Mouse (Mus musculus): ENCODE data around the gene Gm20388. TPM values are rescaled to one million over a fixed set of nuclear protein-coding genes. Genes with fewer than 3 reads are reported as not detected.

Gm20388 gene
- polyA plus RNA-seq, 1 experiment from 2014 or later: not detected

DNA sequence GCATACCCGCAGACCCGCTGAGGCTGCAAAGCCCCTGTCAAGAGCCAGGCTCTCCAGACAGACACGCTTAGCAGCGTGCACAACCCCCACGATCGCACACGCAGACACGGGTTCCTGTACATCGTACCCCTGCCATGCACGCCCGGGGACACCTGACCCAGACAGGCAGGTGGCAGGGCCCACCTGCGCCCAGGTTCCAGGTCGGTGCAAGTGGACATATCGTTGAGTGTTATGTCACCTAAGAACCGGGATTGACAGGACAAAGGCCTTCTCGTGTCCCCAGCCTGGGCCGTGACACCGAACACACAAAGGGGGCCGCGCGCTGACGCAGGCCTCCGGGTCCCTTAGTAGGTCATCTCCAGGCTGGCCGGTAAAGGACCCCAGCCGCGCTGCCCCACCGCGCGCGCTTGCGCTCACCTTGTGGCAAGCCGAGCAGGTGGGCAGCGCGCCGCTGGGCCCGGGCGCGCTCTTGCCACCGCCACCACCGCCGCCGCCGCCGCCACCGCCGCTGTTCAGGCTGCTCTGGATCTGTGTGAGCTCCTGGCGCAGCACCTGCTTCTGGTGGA, 1740.8 kb downstream of the Gm20388 start:
- Histone ChIP-seq H3K27me3 (ENCODE audit: control insufficient read depth, insufficient read depth, low read length) (no peaks in the 10 kb centered on the region), H3K9ac (ENCODE audit: low read length) (peak overlapping the region; percentile 70), H3K36me3 (ENCODE audit: control insufficient read depth, insufficient read depth, low read length) (no peaks in the 10 kb centered on the region), H3K27ac (replicated peaks; ENCODE audit: low read depth, low read length) (no peak overlapping the region), H3K4me2 (ENCODE audit: low read depth, severe bottlenecking) (peak overlapping the region; percentile 98), H3K9me3 (ENCODE audit: control insufficient read depth, low read length) (no peaks in the 10 kb centered on the region), H3K4me1 (ENCODE audit: control insufficient read depth, insufficient read depth, low read length) (peaks cover 21% of the 10 kb centered on the region), H3K4me3 (ENCODE audit: low read depth, low read length) (peak overlapping the region; percentile 59)
- DNase-seq (ENCODE audit: low spot score): no peak
- ATAC-seq (ENCODE audit: insufficient number of reproducible peaks, low FRiP score, low TSS enrichment, low read depth): no peak
- WGBS: 19% methylated on average over 41 of the region's 47 CpGs

DNA sequence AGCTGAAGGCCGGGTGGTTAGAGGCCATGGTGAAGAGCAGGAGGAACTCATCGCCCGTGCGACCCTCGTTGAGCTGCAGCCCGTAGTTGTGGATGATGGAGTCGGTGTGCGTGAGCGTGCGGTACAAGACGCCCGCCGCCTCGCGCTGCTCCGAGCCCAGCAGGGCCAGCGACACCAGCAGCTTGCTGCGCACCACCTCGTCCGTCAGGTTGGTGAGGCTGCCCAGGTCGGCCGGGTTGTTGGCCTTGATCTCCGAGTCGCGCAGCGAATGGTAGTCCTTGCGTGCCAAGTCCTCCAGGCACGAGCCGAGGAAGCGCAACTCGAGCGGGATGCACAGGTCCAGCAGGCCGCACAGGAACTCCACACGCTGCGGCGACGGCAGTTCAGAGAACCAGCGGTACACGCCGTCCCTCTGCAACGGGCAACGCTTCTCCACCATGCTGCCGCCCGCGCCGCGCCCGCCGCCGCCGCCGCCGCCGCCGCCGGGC, 1741.3 kb downstream of the Gm20388 start:
- WGBS: under 1% methylated on average over 43 of the region's 56 CpGs
- no peaks in the 10 kb centered on the region for H3K9me3 ChIP-seq (ENCODE audit: control insufficient read depth, low read length)
- H3K4me3 ChIP-seq (ENCODE audit: low read depth, low read length): peak overlapping the region; percentile 59
- no peaks in the 10 kb centered on the region for H3K36me3 ChIP-seq (ENCODE audit: control insufficient read depth, insufficient read depth, low read length)
- peaks cover 21% of the 10 kb centered on the region for H3K4me1 ChIP-seq (ENCODE audit: control insufficient read depth, insufficient read depth, low read length)
- H3K9ac ChIP-seq (ENCODE audit: low read length): peak overlapping the region; percentile 70
- ATAC-seq (ENCODE audit: insufficient number of reproducible peaks, low FRiP score, low TSS enrichment, low read depth) (no peak), DNase-seq (ENCODE audit: low spot score) (peak; percentile 71)
- peak overlapping the region; percentile 98 for H3K4me2 ChIP-seq (ENCODE audit: low read depth, severe bottlenecking)
- H3K27ac ChIP-seq (replicated peaks; ENCODE audit: low read depth, low read length): no peak overlapping the region
- H3K27me3 ChIP-seq (ENCODE audit: control insufficient read depth, insufficient read depth, low read length): no peaks in the 10 kb centered on the region

DNA sequence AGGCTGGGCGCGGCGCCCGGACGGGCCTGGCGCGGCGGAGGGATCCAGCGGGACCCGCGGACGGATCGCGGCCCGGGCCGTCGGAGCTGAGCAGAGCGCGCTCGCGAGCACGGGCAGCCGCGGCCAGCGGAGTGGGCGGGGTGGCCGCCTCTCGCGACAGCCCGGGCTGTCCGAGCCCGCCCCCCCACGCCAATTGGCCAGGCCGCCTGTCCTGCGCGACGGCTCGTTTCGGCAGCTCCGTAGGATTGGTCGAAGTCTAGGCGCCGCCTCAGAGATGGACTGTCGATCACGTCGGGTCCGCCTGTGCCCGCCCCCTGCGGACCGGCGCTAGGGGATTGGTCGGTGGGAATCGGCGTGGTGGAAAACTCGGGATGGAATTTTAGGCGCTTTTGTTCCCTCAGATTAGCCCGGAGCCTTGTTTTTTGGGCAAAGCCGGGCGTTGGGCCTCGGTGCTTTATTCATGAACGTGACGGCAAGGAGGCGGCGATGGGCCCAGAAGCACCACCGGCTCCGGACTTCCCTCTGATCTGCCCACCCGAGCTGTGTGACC, 1742.2 kb downstream of the Gm20388 start, which contains the start of gene Zcchc14:
TSS of gene Zcchc14 (minus strand) at position 128 of the 550 bp plus-strand sequence.
- Histone ChIP-seq H3K4me3 (ENCODE audit: low read depth, low read length) (peak within 1 kb of the TSS; percentile 68), H3K4me1 (ENCODE audit: control insufficient read depth, insufficient read depth, low read length) (peaks cover 21% of the 10 kb centered on the region), H3K27ac (replicated peaks; ENCODE audit: low read depth, low read length) (peak within 1 kb of the TSS; percentile 90), H3K9me3 (ENCODE audit: control insufficient read depth, low read length) (no peaks in the 10 kb centered on the region), H3K27me3 (ENCODE audit: control insufficient read depth, insufficient read depth, low read length) (no peaks in the 10 kb centered on the region), H3K4me2 (ENCODE audit: low read depth, severe bottlenecking) (peak within 1 kb of the TSS; percentile 98), H3K36me3 (ENCODE audit: control insufficient read depth, insufficient read depth, low read length) (no peaks in the 10 kb centered on the region), H3K9ac (ENCODE audit: low read length) (peak within 1 kb of the TSS; percentile 86)
- DNase-seq (ENCODE audit: low spot score): peak; percentile 97
- WGBS: under 1% methylated on average over 63 of the region's 67 CpGs
- peak; percentile 96 for ATAC-seq (ENCODE audit: insufficient number of reproducible peaks, low FRiP score, low TSS enrichment, low read depth)

DNA sequence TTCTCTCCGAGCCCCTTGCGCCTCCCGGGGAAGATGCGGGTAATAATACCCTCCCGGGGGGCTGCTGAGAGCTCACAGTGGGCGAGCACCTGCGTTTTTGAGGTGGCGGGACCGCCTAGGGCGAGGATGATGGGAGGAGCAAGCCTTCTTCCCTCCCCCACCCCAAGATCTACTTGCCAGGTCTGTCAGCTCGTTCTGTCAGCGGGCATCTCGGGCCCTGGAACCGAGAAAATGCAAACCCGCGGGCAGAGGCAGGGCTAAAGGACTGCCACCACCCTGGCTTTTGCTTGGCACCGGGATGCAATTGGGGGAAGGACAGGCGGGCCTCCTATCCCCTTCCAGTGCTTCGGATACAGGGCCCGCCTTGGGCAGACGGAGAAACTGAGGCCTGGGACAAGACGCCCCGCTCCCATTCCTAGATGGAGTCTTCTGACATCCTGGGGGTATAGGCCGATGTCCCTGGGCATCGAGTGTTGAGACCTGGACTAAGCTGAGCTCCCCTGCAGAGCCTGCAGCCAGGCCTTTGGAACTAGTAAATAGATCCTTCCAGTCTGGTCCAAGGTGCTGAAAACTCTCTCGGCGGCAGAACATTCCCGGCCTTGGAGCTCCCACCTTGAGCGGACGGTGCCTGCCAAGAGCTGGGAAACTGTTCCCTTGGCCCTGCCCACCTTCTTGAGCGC, 1742.8 kb downstream of the Gm20388 start:
- Histone ChIP-seq H3K9me3 (ENCODE audit: control insufficient read depth, low read length) (no peaks in the 10 kb centered on the region), H3K9ac (ENCODE audit: low read length) (peak overlapping the region; percentile 86), H3K27me3 (ENCODE audit: control insufficient read depth, insufficient read depth, low read length) (no peaks in the 10 kb centered on the region), H3K27ac (replicated peaks; ENCODE audit: low read depth, low read length) (peak overlapping the region; percentile 90), H3K36me3 (ENCODE audit: control insufficient read depth, insufficient read depth, low read length) (no peaks in the 10 kb centered on the region), H3K4me3 (ENCODE audit: low read depth, low read length) (peak overlapping the region; percentile 68), H3K4me1 (ENCODE audit: control insufficient read depth, insufficient read depth, low read length) (peaks cover 21% of the 10 kb centered on the region), H3K4me2 (ENCODE audit: low read depth, severe bottlenecking) (peak overlapping the region; percentile 92)
- ATAC-seq (ENCODE audit: insufficient number of reproducible peaks, low FRiP score, low TSS enrichment, low read depth) (no peak), DNase-seq (ENCODE audit: low spot score) (peak; percentile 61)
- 1% methylated on average over 31 of the region's 31 CpGs for WGBS

DNA sequence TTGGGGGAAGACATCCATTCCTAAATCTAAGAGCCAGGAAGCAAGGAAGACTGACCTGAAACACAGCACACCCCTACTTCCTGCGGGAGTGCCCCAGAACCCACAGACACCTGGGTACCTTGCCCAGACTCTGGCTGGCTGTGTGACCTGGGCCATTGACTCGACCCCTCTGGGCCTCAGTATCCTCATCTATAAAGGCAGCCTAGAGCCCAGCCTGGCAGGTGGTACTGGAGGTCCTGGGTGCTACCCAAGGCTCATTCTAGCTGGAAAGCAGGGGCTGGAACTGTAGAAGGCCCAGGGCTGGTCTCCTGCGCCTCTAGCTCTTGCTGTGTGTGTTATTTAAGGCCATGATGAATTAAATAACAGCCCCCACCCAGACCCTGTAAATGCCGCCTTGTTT, 1743.5 kb downstream of the Gm20388 start:
- 83% methylated on average over 4 of the region's 4 CpGs for WGBS
- Histone ChIP-seq H3K4me3 (ENCODE audit: low read depth, low read length) (no peak overlapping the region), H3K4me2 (ENCODE audit: low read depth, severe bottlenecking) (peak overlapping the region; percentile 92; the same call in 1 of the 2 replicates), H3K36me3 (ENCODE audit: control insufficient read depth, insufficient read depth, low read length) (no peaks in the 10 kb centered on the region), H3K9ac (ENCODE audit: low read length) (no peak overlapping the region), H3K9me3 (ENCODE audit: control insufficient read depth, low read length) (no peaks in the 10 kb centered on the region), H3K4me1 (ENCODE audit: control insufficient read depth, insufficient read depth, low read length) (peaks cover 21% of the 10 kb centered on the region), H3K27me3 (ENCODE audit: control insufficient read depth, insufficient read depth, low read length) (no peaks in the 10 kb centered on the region), H3K27ac (replicated peaks; ENCODE audit: low read depth, low read length) (no peak overlapping the region)
- ATAC-seq (ENCODE audit: insufficient number of reproducible peaks, low FRiP score, low TSS enrichment, low read depth) (no peak), DNase-seq (ENCODE audit: low spot score) (no peak)

DNA sequence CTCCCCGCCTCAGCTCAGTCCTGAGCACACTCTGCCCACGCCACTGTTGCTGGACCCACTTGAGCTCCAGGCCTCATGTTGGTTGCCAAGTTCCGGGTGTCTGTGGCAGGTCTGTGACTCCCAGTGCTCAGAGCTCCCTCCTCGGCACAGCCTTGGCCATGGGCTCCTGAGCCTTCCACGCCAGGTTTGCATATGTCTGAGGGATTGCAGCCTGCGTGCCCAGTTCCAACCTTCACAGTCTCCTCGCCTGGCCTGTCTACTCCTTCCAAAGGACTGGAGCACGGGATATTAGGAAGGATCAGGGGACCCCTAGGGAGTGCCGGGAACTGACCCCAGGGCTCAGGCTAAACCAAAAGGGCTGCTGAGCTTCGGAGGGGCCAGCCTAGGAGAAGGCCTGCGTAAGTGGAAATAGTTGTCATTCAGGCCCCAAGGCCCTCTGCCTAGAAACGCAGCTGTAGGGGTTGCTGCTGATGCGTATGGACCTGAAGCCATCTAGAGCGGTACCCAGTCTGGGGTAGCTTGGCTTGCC, 1744.4 kb downstream of the Gm20388 start:
- H3K4me1 ChIP-seq (ENCODE audit: control insufficient read depth, insufficient read depth, low read length): peaks cover 15% of the 10 kb centered on the region
- H3K4me3 ChIP-seq (ENCODE audit: low read depth, low read length): no peak overlapping the region
- no peak for ATAC-seq (ENCODE audit: insufficient number of reproducible peaks, low FRiP score, low TSS enrichment, low read depth)
- no peaks in the 10 kb centered on the region for H3K27me3 ChIP-seq (ENCODE audit: control insufficient read depth, insufficient read depth, low read length)
- no peak overlapping the region for H3K9ac ChIP-seq (ENCODE audit: low read length)
- WGBS: 77% methylated on average over 14 of the region's 14 CpGs
- DNase-seq (ENCODE audit: low spot score): no peak
- H3K4me2 ChIP-seq (ENCODE audit: low read depth, severe bottlenecking): no peak overlapping the region
- no peaks in the 10 kb centered on the region for H3K36me3 ChIP-seq (ENCODE audit: control insufficient read depth, insufficient read depth, low read length)
- H3K9me3 ChIP-seq (ENCODE audit: control insufficient read depth, low read length): no peaks in the 10 kb centered on the region
- no peak overlapping the region for H3K27ac ChIP-seq (replicated peaks; ENCODE audit: low read depth, low read length)

DNA sequence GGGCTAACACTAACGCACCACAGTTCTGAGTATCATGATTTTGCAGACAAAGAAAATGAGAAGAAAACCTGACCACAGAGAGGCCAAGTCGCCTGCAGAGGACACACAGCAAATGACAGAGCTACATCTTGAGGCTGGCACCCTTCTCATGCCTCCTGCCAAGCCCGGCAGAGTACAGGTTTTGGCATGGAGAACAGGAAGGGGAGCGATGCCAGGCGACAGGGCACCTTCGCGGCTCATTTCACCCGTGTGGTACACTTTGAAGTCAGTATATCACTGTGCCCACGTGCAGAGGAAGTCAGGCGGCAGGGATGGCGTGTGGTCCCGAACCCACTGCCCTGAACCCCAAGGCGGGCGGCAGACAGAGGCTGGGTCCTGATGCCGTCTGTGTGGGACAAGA, 1750.0 kb downstream of the Gm20388 start:
- no peak overlapping the region for H3K4me3 ChIP-seq (ENCODE audit: low read depth, low read length)
- no peak for DNase-seq (ENCODE audit: low spot score)
- peaks cover 5% of the 10 kb centered on the region for H3K4me1 ChIP-seq (ENCODE audit: control insufficient read depth, insufficient read depth, low read length)
- WGBS: 82% methylated on average over 15 of the region's 15 CpGs
- H3K27me3 ChIP-seq (ENCODE audit: control insufficient read depth, insufficient read depth, low read length): no peaks in the 10 kb centered on the region
- no peak overlapping the region for H3K4me2 ChIP-seq (ENCODE audit: low read depth, severe bottlenecking)
- H3K9ac ChIP-seq (ENCODE audit: low read length): no peak overlapping the region
- no peaks in the 10 kb centered on the region for H3K9me3 ChIP-seq (ENCODE audit: control insufficient read depth, low read length)
- no peak for ATAC-seq (ENCODE audit: insufficient number of reproducible peaks, low FRiP score, low TSS enrichment, low read depth)
- H3K36me3 ChIP-seq (ENCODE audit: control insufficient read depth, insufficient read depth, low read length): no peaks in the 10 kb centered on the region
- no peak overlapping the region for H3K27ac ChIP-seq (replicated peaks; ENCODE audit: low read depth, low read length)

DNA sequence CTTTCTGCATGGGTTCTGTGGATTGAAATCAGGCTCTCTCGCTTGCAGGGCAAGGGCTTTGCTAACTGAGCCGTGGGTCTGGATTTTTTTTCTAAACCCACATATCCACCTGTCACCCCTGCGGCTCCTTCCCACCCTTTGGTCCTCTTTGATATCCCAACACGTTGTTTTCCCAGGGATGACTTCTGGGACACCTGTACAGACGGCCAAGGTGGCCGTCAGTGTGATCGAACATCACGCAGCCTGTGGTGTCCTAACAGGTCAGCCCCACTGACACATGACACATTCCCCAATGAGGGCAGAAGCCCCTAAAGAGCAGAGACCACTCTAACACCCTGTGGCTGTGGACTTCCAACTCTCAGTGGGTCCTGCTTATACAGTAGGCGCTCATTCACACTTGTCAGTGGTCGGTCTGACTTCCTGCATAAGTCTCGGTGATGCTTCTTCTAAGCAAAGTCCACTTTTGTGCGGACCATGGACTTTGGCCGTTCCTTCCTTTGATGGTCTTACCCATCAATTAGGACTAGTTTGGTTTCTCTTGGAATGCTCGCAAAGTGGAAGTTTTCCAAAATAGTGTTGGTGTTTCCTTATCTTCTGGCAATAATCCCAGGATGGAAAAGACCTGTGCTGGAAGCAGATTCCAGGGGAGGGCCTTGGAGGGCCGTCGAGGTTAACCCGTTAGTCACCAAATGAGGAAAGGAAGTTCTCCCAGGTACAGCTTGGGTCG, 1751.2 kb downstream of the Gm20388 start:
- peaks cover 5% of the 10 kb centered on the region for H3K4me1 ChIP-seq (ENCODE audit: control insufficient read depth, insufficient read depth, low read length)
- H3K9me3 ChIP-seq (ENCODE audit: control insufficient read depth, low read length): no peaks in the 10 kb centered on the region
- no peaks in the 10 kb centered on the region for H3K36me3 ChIP-seq (ENCODE audit: control insufficient read depth, insufficient read depth, low read length)
- H3K4me3 ChIP-seq (ENCODE audit: low read depth, low read length): no peak overlapping the region
- H3K27me3 ChIP-seq (ENCODE audit: control insufficient read depth, insufficient read depth, low read length): no peaks in the 10 kb centered on the region
- H3K9ac ChIP-seq (ENCODE audit: low read length): no peak overlapping the region
- DNase-seq (ENCODE audit: low spot score): no peak
- no peak overlapping the region for H3K4me2 ChIP-seq (ENCODE audit: low read depth, severe bottlenecking)
- H3K27ac ChIP-seq (replicated peaks; ENCODE audit: low read depth, low read length): no peak overlapping the region
- no peak for ATAC-seq (ENCODE audit: insufficient number of reproducible peaks, low FRiP score, low TSS enrichment, low read depth)
- WGBS: 87% methylated on average over 18 of the region's 18 CpGs
